Mouse (Mus musculus) midbrain, embryonic 16.5 days (tissue): ENCODE results near the gene Immp2l. TPM values are rescaled to one million over a fixed set of nuclear protein-coding genes. Genes with fewer than 3 reads are reported as not detected.

ENCODE experiments used
- ATAC-seq: fragments of 200-750 bp; cut with Nextera tagmentation; 2 replicates; pipeline ENCODE4 v1.8.0; 2017; ENCODE audit warnings: moderate TSS enrichment
- H3K27ac ChIP-seq: fragments of 300-500 bp; sonication (generic); 2 replicates; pipeline ENCODE4 v1.5.1; 2014; ENCODE audit warnings: mild to moderate bottlenecking, low read length, mixed read lengths
- H3K27me3 ChIP-seq: fragments of 300-500 bp; sonication (generic); 2 replicates; pipeline ENCODE4 v1.6.1; 2014; ENCODE audit warnings: low read depth, low read length, mixed read lengths; ENCODE audit not compliant: control insufficient read depth, insufficient read depth
- H3K36me3 ChIP-seq: fragments of 300-500 bp; sonication (generic); 2 replicates; pipeline ENCODE4 v1.6.1; 2014; ENCODE audit warnings: mild to moderate bottlenecking, low read length, moderate library complexity, mixed read lengths; ENCODE audit not compliant: control insufficient read depth, insufficient read depth
- H3K4me1 ChIP-seq: fragments of 300-500 bp; sonication (generic); 2 replicates; pipeline ENCODE4 v1.6.1; 2014; ENCODE audit warnings: mild to moderate bottlenecking, low read length, mixed read lengths; ENCODE audit not compliant: control insufficient read depth, insufficient read depth
- H3K4me2 ChIP-seq: fragments of 300-500 bp; sonication (generic); 2 replicates; pipeline ENCODE4 v1.6.1; 2014; ENCODE audit warnings: mild to moderate bottlenecking, low read length, mixed read lengths
- H3K4me3 ChIP-seq: fragments of 300-500 bp; sonication (generic); 2 replicates; pipeline ENCODE4 v1.5.1; 2014; ENCODE audit warnings: low read depth, mild to moderate bottlenecking, low read length, moderate library complexity, mixed read lengths
- H3K9ac ChIP-seq: fragments of 300-500 bp; sonication (generic); 2 replicates; pipeline ENCODE4 v1.6.1; 2014; ENCODE audit warnings: low read depth, low read length, mixed read lengths
- H3K9me3 ChIP-seq: fragments of 300-500 bp; sonication (generic); replicated peaks from 2 replicates; pipeline ENCODE4 v1.6.1; 2014; ENCODE audit warnings: mild to moderate bottlenecking, low read length, mixed read lengths; ENCODE audit not compliant: control insufficient read depth, poor library complexity, severe bottlenecking
- WGBS: fragments of 180-500 bp; shearing (Covaris S2); extraction: QIAGEN DNeasy Blood & Tissue Kit; methylation state at CpG from one replicate; pipeline ENCODE4 v1.1.7; 2014; 5-methylcytosine and 5-hydroxymethylcytosine counted together
- polyA plus RNA-seq: library from polyadenylated mRNA; unstranded; fragments of >200 nt; fragmentation: Nextera tagmentation; extraction: Ambion mirVana; gene quantifications from 2 replicates; pipeline ENCODE4 v1.2.1, GENCODE M21; 2015

The Immp2l gene
- polyA plus RNA-seq, 1 experiment from 2014 or later: 6.6 TPM

DNA sequence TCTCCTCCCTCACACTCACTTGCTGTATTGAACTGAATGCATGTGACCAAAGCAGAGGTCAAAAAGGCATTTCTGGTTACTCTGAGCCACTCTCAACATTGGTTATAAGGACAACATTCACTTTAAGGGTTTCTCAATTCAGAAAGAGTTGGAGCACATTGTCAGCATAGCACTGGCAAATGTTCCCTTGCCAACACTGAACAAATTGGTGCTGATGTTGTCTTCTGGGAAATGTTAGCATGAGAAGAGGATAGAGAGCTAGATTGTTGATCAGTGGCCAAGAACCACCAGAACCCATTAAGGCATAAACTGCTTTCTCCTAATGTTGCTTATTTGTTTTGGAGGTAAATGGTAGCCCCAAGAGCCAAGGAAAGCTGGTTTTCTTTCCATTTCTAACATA, 922.6 kb downstream of the Immp2l start:
- Histone ChIP-seq H3K4me1 (no peaks in the 10 kb centered on the region), H3K4me2 (no peak overlapping the region)

DNA sequence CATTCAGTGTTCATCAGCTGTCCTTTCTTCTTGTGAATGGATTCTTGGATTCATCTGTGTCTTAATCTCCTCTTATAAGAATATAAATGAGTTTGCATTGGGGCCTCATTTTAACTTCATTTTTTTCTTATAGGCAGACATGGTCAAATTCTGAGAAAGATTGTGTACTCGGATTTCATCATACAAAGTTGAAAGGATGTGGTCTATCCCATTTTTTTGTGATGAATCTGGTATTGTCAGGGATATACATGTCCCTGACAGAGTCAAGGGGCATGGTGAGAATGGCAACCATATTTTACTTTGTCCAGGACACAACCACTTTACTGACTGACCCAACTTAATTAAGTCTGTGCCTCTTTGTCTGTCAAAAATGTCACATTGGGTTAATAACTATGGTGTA, 925.5 kb downstream of the Immp2l start:
- no peak for ATAC-seq
- H3K36me3 ChIP-seq: no peaks in the 10 kb centered on the region
- no peak overlapping the region for H3K4me3 ChIP-seq
- H3K9ac ChIP-seq: no peak overlapping the region
- H3K4me1 ChIP-seq: no peaks in the 10 kb centered on the region
- H3K27me3 ChIP-seq: no peaks in the 10 kb centered on the region
- H3K4me2 ChIP-seq: no peak overlapping the region
- H3K9me3 ChIP-seq: no peaks in the 10 kb centered on the region
- WGBS: 82% methylated on average over 1 of the region's 1 CpGs
- H3K27ac ChIP-seq: no peak overlapping the region

More for the DNA sequence above, 922.6 kb downstream of the Immp2l start:
- Histone ChIP-seq H3K27ac (no peak overlapping the region), H3K27me3 (no peaks in the 10 kb centered on the region), H3K9me3 (no peaks in the 10 kb centered on the region), H3K36me3 (no peaks in the 10 kb centered on the region), H3K4me3 (no peak overlapping the region), H3K9ac (no peak overlapping the region)
- no peak for ATAC-seq

GRCm38 (mm10) chr12:41949841-41950241, 926.0 kb downstream of the Immp2l start:
- 90% methylated on average over 6 of the region's 6 CpGs for WGBS
- no peak overlapping the region for H3K4me3 ChIP-seq
- no peaks in the 10 kb centered on the region for H3K27me3 ChIP-seq
- no peak overlapping the region for H3K4me2 ChIP-seq
- no peaks in the 10 kb centered on the region for H3K9me3 ChIP-seq
- ATAC-seq: no peak
- H3K4me1 ChIP-seq: no peaks in the 10 kb centered on the region
- H3K27ac ChIP-seq: no peak overlapping the region
- no peak overlapping the region for H3K9ac ChIP-seq
- H3K36me3 ChIP-seq: no peaks in the 10 kb centered on the region

GRCm38 (mm10) chr12:41950726-41951125, 926.8 kb downstream of the Immp2l start:
- no peak overlapping the region for H3K9ac ChIP-seq
- H3K4me1 ChIP-seq: no peaks in the 10 kb centered on the region
- H3K27me3 ChIP-seq: no peaks in the 10 kb centered on the region
- H3K27ac ChIP-seq: no peak overlapping the region
- 98% methylated on average over 2 of the region's 2 CpGs for WGBS
- ATAC-seq: no peak
- no peak overlapping the region for H3K4me3 ChIP-seq
- H3K4me2 ChIP-seq: no peak overlapping the region
- no peaks in the 10 kb centered on the region for H3K9me3 ChIP-seq
- H3K36me3 ChIP-seq: no peaks in the 10 kb centered on the region

DNA sequence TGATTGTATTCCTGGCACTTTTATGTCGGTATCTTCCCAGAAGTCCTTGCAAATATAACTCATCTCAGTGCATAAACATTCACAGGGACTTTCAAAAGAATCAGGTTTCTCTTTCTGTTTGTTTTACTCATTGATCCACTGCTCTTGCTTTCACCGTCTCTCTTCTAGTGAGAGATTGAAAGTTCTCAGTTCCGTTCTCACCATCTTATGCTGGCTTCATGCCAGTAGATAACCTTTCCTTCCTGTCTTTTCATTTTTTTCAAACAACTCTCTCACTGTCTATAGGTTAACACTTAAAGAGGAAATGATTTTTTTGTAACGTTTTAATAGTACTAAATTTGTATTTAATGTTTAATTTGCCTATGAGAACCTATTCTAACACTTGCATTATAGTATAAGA, 937.1 kb downstream of the Immp2l start:
- Histone ChIP-seq H3K36me3 (no peaks in the 10 kb centered on the region), H3K27me3 (no peaks in the 10 kb centered on the region), H3K27ac (no peak overlapping the region), H3K4me3 (no peak overlapping the region), H3K4me2 (no peak overlapping the region), H3K4me1 (no peaks in the 10 kb centered on the region), H3K9me3 (no peaks in the 10 kb centered on the region), H3K9ac (no peak overlapping the region)
- ATAC-seq: no peak
- whole genome bisulfite sequencing: 54% methylated on average over 4 of the region's 4 CpGs

GRCm38 (mm10) chr12:41991408-41991807, 967.5 kb downstream of the Immp2l start:
- Histone ChIP-seq H3K27me3 (no peaks in the 10 kb centered on the region), H3K9me3 (no peaks in the 10 kb centered on the region), H3K4me2 (no peak overlapping the region), H3K36me3 (no peaks in the 10 kb centered on the region), H3K9ac (no peak overlapping the region), H3K4me3 (no peak overlapping the region), H3K4me1 (no peaks in the 10 kb centered on the region), H3K27ac (no peak overlapping the region)
- WGBS: 89% methylated on average over 1 of the region's 1 CpGs
- no peak for ATAC-seq
